Mouse (Mus musculus): ENCODE data around the gene Ints6l. TPM values are rescaled to one million over a fixed set of nuclear protein-coding genes. Genes with fewer than 3 reads are reported as not detected.

The Ints6l gene
- total RNA-seq (2023) = 10 to 100 TPM; 96.7 to 98.2 TPM

DNA sequence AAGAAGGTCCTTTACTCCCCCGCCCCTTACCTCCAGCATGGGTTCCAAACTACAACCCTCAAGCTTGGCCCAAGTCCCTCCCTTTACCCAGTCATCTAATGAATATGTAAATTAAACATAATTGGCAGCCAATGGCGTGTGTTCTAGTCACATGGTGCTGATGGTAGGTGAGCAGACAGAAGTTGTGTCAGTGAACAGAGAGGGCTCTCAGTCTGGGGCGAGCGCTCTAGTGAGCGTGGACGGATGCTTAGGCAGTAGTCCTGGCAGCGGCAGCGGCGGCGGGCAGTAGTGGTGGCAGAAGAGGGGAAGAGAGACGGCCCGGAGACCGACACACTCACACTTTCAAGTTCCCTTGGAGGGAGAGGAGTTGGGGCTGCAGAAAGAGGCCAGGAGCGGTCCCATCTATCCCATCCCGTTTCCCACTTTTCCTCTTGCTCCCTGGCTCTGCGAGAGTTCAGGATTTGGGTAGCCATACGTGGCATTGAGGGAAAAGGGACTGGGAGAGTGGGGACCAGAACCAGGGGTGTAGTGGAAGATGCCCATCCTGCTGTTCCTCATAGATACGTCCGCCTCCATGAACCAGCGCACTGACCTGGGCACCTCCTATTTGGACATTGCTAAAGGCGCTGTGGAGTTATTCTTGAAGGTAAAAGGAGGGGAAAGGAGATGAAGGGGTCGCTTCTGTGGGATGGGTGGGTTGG lies at the start of gene Ints6l:
Gene Ints6l, plus strand, starts transcription at position 187 of the 701 bp plus-strand sequence.

DNA sequence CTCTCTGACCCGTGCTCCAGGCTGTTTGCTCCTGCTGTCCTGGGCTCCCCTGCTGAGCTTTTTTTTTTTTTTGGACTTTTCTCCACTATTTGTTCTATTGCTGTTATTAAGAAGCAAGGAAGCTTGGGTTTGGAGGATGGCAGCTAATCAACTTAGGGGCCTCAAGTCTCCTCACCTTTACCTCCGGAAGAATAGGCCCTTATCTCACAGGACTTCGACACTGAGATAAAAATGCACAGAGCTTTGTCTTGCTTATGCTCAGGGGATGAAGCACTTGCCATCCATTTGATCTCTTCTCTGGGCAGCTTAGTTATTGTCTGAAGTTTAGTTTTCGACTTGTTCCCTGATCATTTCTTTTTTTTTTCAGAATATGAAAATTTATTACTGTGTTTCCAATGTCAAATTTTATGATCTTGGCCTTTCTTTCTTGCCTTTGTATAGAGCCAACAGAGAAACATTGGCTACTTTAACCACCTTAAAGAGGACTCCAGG lies 7.1 kb upstream of the Ints6l start, which contains the start of gene Gm2174:
Gene Gm2174, plus strand, starts transcription at position 442 of the 492 bp plus-strand sequence.

GRCm38 (mm10) chrX:56524442-56524841 lies 69.8 kb downstream of the Ints6l start, which contains the start of gene Gm10477:
Gene Gm10477, plus strand, starts transcription at chrX:56524742.

DNA sequence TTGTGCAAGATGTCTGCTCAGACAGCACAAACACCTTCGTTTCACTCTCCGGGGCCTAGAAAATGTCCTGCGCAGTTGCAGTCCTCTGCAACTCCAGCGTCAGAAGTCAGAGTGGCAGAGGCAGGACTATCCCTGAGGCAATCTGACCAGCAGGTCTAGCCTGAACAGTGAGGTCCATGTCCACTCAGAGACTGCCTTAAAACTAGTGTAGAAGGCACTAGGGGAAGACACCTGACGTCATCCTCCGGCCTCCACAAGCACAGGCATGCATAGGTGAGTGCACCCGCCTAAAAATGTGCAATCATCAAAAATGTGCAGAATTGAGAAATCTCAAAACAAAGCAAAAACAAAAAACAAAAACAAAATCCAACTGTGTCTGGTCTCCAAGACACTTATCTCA lies 94.8 kb downstream of the Ints6l start, which contains the start of gene Gm648:
Gene Gm648, minus strand, starts transcription at position 101 of the 400 bp plus-strand sequence.

Other genes starting within 250 kb of the Ints6l start
- not detected for gene Gm773, start 242.0 kb upstream of the Ints6l start, total RNA-seq (2023)
- gene Zfp449, start 108.5 kb upstream of the Ints6l start, total RNA-seq (2023) = under 1 TPM in 1 of 2 experiments, not detected in 1; 0.61 TPM
- gene Smim10l2a, start 80.3 kb upstream of the Ints6l start, total RNA-seq (2023) = under 1 TPM in 1 of 2 experiments, not detected in 1; 0.13 TPM
- not detected for gene Gm2174, start 6.9 kb upstream of the Ints6l start, total RNA-seq (2023)
- gene Gm10477, start 69.9 kb downstream of the Ints6l start, total RNA-seq (2023) = not detected
- gene Gm648, start 94.7 kb downstream of the Ints6l start, total RNA-seq (2023) = not detected
- gene Mmgt1, start 143.2 kb downstream of the Ints6l start, total RNA-seq (2023) = 10 to 100 TPM in 1 of 2 experiments, 1 to 10 TPM in 1; 9.7 to 12.2 TPM
- 10 to 100 TPM; 10.0 to 11.2 TPM for gene Slc9a6, start 154.9 kb downstream of the Ints6l start, total RNA-seq (2023)

Data from neutrophil, adult 83 days (primary cell).